Mouse (Mus musculus): Measurements from ENCODE around the gene Vmn1r213.

Gene Vmn1r213

DNA sequence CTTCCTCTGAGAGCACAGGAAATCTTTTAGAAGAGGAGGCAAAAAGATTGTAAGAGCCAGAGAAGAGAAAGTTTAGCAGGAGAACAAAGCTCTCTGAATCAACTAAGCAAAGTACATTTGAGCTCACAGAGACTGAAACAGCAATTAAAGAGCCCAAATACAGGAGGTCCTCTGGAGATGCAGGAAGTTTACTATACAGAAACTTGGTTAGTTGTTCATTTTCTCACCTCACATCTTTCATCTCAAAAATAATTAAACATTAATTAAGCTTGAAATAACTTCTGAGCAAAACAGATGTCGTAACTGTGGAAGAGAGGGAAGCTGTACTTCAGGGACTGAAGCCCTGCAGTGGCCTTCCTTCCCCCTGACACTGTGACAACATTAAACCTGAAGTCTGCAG, at the start of gene Vmn1r213:
Gene Vmn1r213, plus strand, starts transcription at position 301 of the 400 bp plus-strand sequence.
- no peak for DNase-seq

DNA sequence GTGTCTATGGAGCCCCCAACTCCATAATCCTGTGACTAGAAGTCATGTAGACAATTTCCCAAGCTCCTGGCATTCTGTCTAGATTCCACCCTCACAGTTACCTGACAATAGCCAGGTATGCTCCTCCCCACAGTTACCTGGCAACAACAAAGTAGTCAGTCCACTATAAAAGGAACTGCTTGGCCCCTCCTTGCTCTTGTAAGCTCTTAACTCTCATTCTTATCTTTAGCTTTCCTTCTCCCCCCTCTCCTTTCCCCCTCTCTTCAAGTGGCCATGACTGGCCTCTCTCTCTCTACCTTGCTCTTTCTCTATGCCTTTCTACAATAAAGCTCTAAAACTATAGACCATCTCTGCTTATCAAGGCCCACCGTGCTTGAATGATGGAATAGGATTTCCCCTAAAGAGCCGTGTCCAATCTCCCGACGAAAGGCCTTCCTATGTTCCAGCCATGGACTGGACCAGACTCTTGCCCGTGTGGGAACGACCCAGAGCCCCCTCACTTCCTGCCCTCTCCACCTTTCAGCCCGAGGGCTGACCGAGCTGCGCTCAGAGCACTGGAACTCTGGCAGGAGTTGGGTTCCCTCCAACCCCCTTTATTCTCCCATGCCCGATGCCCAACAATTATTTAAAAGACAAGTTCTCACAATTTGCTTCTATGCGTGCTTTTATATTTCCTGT, 17.1 kb upstream of the Vmn1r213 start:
- DNase-seq: no peak

DNA sequence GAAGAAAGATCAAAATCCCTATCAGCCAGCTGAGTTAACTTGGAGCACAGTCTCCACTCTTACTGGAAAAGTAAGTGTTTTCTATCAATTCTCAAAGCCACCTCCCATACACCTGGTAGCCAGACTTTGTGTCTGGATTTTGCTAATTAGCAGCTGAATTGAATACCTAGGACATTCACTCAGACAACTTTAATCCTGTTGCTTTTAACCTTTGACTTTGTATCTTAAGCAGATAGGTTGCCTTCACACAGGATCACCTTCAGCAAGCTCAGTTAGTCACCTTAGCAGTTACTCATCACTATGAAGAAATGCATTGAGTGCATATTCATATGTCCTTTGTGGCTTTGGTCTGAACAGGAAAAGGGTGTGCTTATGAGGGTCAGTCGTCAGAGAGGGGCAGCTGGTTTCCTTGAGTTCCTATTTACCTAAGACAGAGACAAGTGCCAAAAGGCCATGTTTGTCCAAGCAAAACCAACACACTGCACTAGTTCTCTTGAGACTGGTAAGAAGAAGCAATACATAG, 15.2 kb upstream of the Vmn1r213 start:
- no peak for DNase-seq

DNA sequence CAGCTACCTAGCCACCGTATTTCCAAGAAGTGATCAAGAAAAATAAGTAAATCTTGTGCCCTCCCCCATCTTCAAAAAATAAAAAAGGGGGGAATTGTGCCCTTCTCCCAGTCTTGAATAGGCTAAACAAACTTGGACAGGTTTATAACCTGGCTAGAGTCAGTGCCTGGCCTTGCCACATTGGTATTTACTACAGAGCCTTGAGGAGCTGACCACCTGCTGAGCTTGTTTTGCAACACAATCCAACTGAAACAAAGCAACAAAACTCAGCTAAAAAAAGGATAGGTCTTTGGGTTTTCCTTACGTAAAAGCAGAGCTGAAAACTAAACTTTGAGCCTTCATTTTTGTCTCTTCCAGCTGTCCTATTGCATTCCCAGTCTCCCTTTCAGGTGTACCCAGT, 14.7 kb upstream of the Vmn1r213 start:
- no peak for DNase-seq

DNA sequence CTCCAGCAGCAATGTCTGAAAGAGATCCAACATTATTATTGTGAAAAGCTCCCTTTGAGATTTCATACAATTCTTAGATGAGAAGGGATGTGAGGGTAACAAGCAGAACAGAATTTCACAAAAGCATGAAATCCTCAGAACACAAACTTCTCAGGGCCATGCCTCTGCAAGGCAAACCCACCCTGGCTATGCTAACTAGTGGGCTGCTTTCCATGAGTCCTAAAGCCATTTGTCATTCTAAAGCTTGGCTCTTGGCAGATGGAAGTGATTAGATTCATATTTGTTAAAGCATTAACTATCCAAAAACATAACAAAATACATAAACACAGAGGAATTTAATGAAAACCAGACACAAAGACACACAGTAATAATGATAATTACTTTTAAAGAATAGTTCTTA, 10.7 kb downstream of the Vmn1r213 start:
- DNase-seq: no peak

DNA sequence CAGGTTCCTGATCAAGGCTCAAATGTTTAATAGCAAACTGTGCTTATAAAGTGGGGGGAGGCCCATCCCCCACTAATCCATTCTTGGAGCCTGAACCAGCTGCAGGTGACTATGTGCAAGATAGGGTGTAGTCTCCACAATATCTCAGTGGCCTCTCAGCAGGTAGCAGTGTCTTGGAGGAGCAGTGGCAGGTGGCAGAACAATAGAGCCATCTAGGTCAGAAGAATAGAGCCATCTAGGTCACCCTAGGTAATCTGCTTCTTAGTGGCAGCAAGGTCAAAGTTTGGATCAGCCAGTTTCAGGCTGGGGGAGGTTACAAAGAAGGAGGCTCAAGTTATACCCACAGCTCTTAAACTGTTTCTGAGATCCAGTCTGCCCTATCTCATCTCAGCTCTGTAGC, 17.4 kb downstream of the Vmn1r213 start:
- no peak for DNase-seq

DNA sequence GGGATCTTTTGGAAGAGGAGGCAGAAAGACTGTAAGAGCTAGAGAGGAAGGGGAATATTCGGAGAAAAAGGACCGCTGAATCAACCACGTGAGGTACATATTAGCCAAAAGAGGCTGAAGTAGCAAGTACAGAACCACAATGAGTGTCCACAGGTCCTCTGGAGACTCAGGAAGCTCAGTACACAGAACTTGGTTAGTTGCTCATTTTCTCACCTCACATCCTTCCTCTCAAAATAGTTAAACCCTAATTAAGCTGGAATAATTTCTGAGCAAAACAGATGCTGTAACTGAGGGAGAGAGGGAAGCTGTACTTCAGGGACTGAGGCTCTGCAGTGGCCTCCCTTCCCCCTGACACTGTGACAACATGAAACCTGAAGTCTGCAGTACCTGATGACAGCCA, 22.7 kb downstream of the Vmn1r213 start, which contains the start of gene Vmn1r214:
Gene Vmn1r214, plus strand, starts transcription at position 301 of the 400 bp plus-strand sequence.
- no peak for DNase-seq

DNA sequence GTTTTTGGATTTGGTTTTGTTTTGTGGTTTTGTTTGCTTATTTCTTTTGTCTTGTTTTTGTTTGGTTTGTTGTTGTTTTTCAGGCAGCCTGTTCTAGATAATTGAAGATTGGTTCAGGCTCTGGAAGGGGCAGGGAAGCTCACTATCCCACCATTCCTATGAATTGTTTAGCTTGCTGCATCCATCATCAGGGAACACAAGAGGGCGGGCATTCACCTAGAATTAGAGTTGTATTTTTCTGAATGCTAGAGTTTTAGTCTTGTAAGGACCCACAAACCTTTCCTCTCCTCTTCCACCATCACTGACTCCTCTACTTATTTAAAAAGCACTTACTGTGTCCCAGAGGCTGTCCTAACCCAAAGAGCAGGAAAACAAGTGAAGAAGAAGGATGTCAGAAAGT, 50.3 kb downstream of the Vmn1r213 start:
- DNase-seq: no peak

Data from right cerebral cortex, postnatal 25 days (tissue).